Mouse (Mus musculus): ENCODE measurements around the gene Gpc5. TPM values are rescaled to one million over a fixed set of nuclear protein-coding genes. Genes with fewer than 3 reads are reported as not detected.

Gpc5 gene
- total and polyA plus RNA-seq, 3 experiments: 2.5 to 2.7 TPM; not detected in 1

DNA sequence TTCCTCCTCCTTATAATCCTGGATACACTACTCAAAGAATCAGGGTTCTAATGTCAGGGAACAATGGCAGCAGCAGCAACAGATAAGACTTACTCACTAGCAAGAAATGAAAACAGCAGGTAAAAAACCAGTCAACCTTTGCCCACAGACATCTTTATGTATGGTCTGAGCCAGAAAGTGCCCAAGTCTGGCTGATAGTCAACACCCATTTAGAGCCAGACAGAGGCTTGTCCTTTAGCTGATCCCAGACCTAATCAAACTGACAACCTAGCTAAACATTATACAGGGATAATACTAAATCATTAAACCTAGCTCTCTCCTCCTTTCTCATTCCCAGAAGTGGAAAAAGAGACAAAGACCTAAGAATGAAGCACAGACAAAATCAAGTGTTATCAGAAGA lies 1225.5 kb downstream of the Gpc5 start:
- peak; percentile 1 for DNase-seq

DNA sequence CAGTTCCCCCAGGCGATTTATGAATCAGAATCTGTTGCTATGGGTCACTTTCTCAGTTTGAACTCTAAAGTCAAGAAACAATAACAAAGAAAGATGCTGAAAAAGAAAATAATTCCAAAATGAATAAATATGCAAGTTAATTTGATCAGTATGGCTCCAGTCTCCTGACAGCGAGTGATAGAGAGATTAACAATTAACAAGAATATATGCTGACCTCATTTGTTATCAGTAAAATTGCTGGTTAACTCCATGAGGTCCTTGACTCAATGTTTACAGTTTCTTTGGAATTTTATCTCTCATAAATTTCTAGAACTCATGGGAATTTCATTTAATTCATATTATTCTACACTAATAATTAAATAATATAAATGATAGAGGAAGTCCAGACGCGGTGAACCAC lies 1244.2 kb downstream of the Gpc5 start:
- DNase-seq: no peak

DNA sequence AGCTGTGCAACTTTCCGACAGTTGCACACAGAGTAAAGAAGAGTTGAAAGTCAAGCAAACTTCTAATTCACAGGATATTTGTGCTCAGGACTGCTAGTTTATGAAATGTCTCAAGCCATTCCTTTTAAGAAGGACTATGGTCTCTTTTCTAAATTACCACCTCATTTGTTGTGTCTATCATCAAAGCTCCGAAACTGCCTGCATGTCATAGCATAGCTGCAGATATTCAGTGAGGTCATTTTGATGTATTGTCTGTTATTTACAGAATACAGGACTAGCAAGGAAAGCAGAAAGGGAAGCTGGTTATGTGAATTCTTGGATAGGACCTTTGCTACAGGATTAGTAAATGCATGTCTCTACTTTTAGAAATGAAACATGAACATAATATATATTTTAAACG lies 1246.4 kb downstream of the Gpc5 start:
- no peak for DNase-seq

DNA sequence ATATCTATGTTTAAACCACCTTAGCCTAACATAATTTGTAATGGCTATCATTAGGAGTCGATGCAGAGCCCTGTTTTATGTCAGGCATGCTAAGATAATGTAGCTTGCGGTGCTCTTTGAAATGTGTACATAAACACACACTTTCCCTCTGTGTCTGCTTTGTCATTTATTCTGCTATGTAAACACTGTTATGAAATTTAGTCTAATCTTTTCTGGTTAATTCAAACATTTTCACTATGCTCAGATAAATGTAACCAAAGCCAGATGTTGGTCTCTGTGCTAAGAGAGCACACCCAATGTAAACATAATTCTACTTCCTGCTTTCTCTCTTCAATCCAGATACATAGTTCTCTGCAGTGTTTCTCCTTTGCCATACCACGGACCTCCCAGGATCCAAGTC lies 1256.5 kb downstream of the Gpc5 start:
- DNase-seq: no peak

DNA sequence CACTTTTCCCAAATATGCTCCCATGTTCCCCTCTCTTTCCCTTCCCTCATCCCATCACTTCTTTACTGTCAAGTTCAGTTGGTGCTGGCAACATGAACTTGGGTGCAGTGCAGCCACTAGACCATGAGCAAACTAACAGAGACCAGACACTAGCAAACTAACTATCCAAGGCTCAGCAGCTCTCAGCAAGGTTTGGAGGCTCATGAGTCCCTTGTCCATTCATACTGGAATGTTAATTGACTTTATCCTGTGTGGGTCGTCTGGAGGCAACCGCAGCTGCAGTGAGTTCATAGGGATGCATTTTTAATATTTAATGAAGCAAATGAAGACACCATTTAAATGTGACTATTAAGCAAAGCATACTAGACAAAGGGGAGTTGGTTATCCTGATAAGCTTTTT lies 1292.6 kb downstream of the Gpc5 start:
- no peak for DNase-seq

DNA sequence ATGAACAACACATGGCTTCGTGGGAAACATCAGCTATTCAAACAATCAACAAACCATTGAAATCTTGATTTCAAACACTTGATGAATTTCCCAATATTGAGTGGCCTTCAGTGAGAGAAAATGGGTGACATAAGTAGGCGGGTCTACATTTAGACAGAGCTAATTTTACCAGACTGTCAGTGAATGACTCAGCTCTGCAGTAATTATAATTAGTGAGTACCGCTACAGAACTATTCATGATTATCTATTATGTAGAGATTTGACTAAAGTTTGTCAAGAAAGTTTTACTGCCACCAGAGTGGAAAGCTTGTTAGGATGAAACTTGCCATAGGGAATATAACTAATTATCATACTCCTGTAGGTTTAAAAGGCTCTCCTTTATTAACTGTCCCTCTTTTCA lies 1323.5 kb downstream of the Gpc5 start:
- DNase-seq: no peak

DNA sequence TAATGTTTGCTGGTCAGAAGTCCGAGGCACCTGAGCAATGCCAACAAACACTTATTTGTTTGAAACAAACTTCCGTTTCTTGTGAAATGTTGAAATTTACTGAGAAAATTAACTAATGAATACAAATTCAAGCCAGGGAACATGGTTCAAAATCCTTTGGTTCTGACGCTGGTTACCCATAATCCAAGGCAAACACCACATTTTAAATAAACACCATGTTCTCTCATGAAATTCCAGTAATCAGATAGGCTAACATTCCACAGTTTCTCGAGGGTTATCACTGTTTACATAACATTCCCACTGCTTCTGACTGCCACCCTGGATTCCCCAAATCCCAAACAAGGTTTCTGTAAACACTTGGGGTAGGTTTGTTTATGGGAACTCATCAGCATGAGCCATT lies 1356.2 kb downstream of the Gpc5 start:
- no peak for DNase-seq

DNA sequence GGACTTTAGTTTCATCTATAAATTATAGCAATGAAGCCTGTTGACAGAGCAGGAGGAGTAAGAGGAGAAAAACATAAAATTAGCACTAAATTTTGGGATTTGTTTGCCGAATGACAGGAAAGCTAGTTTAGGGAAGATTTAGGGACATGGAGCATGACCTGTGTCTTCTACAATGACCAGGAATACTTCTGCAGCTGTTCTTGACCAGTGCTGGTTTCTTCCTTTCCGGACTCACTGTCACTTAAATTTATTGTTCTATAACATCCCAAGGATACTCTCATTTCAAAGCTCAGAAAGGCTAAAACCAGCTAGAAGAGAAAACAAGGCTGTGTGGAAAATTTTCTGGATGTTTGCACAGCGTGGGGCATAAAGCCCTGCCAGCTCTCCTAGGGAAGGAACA lies 1361.3 kb downstream of the Gpc5 start:
- no peak for DNase-seq

DNA sequence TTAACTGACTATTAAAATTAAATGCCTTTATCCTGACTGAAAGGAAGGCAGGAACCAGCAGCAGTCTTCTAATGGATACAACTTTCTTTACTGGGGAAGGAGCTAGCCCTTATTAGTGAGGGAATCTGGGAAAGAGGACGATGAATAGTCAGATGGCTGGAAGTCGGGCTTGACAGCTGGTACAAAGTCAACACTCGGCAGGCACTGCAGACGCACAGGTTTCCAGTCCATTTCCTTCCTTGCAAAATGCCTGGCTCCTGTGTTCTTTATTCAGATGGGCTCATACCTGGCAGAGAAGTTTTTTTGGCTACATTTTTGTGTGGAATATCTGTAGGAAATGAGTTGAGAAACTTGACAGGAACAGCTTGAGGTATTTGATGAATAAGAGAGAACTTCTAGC lies 1364.2 kb downstream of the Gpc5 start:
- no peak for DNase-seq

DNA sequence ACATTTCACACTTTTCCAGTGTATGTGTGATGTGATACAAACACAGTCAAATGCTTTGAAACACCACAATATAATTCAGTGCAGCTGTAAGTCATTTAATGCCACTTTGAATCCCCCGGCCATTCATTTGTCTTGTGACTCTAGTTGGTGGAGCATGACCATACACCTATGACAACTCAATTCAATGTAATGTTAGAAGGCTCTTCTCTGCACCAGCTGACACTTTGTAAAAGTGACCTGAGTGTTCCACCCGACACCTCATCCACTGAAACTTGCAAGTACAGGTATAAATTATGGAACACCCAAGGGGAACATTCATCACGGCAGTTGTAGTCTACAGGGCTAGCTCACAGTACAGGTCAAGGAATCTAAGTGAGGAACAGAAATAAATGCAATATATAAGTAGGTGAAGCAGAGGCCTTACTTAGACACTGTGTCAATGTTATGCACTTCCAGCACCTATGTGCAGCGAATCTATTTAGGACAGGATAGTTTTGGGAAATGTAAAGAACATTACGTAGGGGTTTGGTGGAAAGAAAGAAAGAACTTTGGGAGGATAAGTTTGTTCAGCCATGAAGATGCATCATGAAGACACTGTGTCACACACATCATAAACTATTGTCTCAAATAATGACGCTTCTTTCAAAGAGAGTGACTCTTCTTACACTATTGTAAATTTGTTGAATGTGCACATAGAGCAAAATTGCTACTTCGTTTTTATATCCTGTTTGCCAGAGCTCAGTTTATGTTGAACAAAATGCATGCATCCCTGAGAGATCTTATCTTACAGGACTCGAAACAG lies 1381.6 kb downstream of the Gpc5 start:
- DNase-seq: no peak

DNA sequence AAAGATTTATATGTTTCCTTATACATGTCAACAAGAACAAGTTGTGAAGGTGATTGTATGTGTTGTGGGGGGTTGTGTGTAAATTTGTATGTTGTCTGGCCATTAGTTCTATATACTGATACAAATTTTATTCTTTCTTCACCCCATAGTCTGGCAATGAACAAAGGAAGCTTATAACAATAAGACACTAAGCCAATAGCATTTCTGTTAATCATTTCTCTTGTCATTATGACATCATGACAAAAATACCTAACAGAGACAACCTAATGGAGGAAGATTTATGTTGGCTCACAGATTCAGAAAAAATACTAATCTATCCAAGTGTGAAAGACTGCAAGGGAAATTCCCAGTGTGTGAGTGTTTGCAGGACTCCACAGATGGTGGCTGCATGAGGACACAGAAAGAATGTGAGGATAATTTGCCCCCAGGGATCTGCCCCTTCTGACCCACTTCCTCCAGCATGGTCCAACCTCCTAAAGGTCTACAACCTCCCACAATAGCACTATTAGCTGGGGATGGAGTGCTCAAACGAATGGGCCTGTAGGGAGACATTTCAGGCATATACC lies 1402.4 kb downstream of the Gpc5 start:
- no peak for DNase-seq

DNA sequence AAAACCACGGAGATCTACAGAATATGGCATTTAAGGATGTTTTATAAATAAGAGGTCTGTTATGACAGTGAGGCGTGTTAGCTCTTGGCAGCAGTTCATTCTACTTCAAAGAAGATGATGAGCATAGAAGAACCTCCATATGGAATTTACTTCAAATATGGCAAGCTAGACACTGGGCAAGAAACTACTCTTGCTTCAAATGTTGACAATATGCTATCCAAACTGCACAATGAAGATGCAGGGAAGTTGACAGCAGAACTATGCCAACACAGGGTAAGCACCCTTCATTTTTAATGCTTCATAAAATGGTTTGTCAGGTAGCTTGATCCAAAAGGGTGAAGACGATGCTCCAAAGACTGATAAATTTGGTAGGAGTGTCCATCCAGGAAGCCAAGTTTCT lies 1446.2 kb downstream of the Gpc5 start:
- no peak for DNase-seq

DNA sequence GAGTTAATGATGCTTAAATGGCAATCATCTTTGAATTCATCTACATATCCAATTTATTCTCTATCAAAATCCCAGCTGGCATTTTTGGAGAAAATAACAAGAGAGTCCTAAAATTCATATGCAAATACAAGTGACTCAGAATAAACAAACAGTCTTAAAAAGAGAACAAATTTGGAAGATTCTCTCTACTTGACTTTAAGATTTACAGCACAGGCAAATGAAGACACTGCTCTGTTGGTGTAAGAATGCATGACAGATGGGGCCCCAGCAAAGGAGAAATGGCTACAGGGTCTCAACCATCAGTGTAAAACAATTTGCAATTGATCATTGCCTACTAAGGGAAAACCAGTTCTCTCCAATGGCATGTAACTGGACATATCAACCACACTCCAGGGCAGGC lies 1451.7 kb downstream of the Gpc5 start:
- no peak for DNase-seq

DNA sequence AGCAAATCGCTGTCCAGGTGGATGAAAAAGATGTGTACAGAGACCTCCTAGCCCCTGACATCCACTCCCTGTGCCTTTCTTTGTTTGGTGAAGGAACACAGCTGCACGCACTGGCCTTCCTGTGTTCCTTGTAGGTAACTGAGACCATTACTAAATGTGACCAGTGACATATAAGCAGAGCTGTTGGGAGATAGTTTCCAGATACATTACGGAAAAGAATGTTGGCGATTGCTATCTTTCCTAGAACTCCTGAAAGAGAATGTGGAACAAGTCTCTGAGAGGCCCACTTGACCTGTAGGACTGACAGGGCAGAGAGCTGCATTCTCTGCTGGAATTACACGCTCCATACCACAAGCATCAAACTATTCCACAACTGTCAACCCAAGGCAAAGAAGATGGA lies 1459.4 kb downstream of the Gpc5 start:
- DNase-seq: no peak

DNA sequence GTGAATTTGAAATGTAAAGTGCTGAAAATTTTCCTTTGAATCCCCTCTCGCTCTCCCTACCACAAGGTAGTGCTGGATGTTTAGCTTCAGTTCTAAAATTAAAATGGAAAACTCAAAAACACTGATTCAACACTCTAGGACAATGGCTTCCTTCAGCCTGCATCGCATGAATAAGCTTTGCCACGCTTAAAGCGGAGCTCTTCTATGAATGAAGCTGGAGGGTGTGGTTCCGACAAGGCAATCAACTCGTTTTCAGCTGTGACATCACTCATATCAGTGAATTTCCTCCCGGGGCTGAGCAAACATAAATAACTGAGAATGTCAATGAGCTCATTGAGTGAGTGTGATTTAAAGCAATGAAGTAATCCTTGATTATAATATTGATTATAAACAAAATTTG lies 1461.3 kb downstream of the Gpc5 start:
- no peak for DNase-seq

DNA sequence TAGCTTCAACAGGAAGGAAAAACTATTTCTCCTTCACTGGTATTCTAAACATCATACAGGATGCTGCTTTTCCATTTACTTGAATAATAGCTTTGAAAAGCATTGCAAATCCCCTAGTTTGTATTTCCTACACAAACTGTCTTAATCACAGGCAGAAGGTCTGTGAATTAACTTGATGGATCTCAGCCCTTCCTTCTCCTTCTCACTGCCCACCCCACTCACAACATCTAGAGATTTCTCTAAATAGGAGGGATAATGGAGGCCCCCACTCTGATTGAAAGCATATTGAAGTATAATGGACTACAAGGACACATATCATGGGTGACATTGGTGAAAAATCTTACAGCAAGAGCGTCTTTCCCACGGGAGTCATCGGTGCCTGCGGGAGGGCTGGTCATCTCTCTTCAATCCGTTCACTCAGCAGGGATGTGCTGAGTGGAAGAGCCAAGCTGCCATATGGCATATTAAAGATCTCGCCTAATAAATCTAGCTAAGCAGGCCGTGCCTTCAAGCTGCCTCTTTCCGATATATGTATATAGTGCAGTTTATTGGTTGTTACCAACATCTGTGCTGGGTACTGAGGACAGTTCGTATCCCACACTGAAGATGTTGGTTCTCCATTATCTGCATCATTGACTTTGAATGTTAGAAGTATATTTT lies 1466.3 kb downstream of the Gpc5 start:
- DNase-seq: no peak

DNA sequence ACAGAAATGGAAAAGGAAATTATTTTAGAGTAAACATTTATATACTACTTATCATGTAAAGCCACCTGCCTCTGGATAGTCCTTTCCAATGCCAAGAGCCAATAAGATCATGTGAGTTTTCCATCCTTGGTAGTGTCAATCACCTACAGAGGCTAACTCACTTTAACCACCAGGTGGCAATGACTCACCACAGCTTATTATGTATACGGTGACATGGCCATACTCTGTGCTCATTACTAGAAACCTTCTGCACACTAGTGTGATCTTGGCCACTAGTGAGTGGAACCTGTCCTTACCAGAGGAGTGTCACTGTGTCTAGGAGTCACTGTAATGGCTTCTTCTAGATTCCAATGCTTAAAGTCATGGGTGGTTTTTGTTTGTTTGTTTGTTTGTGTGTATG lies 1468.0 kb downstream of the Gpc5 start:
- no peak for DNase-seq

Small RNA genes within 50 kb of the gene (microRNA-seq; reads per million reads assigned to microRNA genes)
- 1,736 to 2,032 reads per million in 2 experiments for gene Mir17
- 97.3 to 148 reads per million in 2 experiments for gene Mir18
- 0 to 2.6 reads per million in 2 experiments for gene Mir19a
- gene Mir19b-1: 0.88 to 1.7 reads per million in 2 experiments
- gene Mir20a: 736 to 777 reads per million in 2 experiments
- 1,135 to 1,405 reads per million in 2 experiments for gene Mir92-1
